ENCODE assay signal across 11 mouse cellular contexts in genomic region chr2:120670253-120670652, GRCm38 (mm10). TPM values are rescaled to one million over a fixed set of nuclear protein-coding genes. Genes with fewer than 3 reads are reported as not detected.
A peak's percentile ranks its signal among the peaks of the same experiment; 100 is the strongest.
DNase-seq lines count a peak whose midpoint lies in the region; ATAC-seq and TF ChIP-seq lines count a peak whose summit lies in the region.
"Had no signal": no experiment of that assay in that cellular context is flagged by ENCODE, and none has a peak within 500 bp of the region (broad histone marks: within the 10 kb centered on the region; RNA-seq: fewer than 3 reads in every experiment).

No protein-coding gene starts in this region.

- H3K4me1 ChIP-seq in heart, adult 2 months (ENCODE audit: control insufficient read depth, insufficient read depth, low read length) = no peaks in the 10 kb centered on the region
- no peaks in the 10 kb centered on the region for H3K4me1 ChIP-seq in lung, adult 2 months (ENCODE audit: control insufficient read depth, insufficient read depth, low read length)
- H3K4me1 ChIP-seq: forebrain, embryonic 10.5 days had no signal

- DNase-seq in heart, adult 2 months = no peak
- no peak for DNase-seq in heart, postnatal 25 days (ENCODE audit: low spot score)
- no peak for DNase-seq in lung, adult 2 months
- no peak for DNase-seq in lung, adult 18-20 months
- peak; percentile 60 for DNase-seq in NIH3T3 (ENCODE audit: low read depth)
- no peak for DNase-seq in right cerebral cortex, postnatal 36 days (ENCODE audit: low spot score in 2 of 2)
- DNase-seq: gastrocnemius, postnatal 36 days; heart, postnatal 4 days; thymus, adult 2 months had no signal

- no peaks in the 10 kb centered on the region; the same call in 1 of the 2 replicates for H3K36me3 ChIP-seq in heart, adult 2 months (ENCODE audit: control insufficient read depth, insufficient read depth, low read length)
- H3K36me3 ChIP-seq: forebrain, embryonic 10.5 days had no signal

- H3K4me3 ChIP-seq in heart, adult 2 months = no peak overlapping the region
- H3K4me3 ChIP-seq in lung, adult 2 months (replicated peaks; ENCODE audit: extremely low read depth, low read depth, low read length) = no peak overlapping the region
- H3K4me3 ChIP-seq: forebrain, embryonic 10.5 days had no signal

- H3K79me2 ChIP-seq in heart, adult 2 months (replicated peaks; ENCODE audit: control insufficient read depth, insufficient read depth, low read length) = no peaks in the 10 kb centered on the region

- TF ChIP-seq CTCF in heart, adult 2 months (IDR thresholded peaks at IDR 0.05) = peak; percentile 67
- TF ChIP-seq CTCF in lung, adult 2 months (IDR thresholded peaks at IDR 0.05; ENCODE audit: insufficient read depth, low read length) = peak; percentile 16; the same call in 1 of the 2 replicates

- TF ChIP-seq POLR2A in heart, adult 2 months (IDR thresholded peaks at IDR 0.05; ENCODE audit: insufficient read depth, low read depth, low read length) = no peak
- TF ChIP-seq POLR2A in lung, adult 2 months (IDR thresholded peaks at IDR 0.05; ENCODE audit: borderline replicate concordance, extremely low read depth, low read depth, low read length) = no peak

- ATAC-seq in megakaryocyte progenitor cell, adult 5-6 weeks (replicated peaks; ENCODE audit: poor library complexity) = 0 out of 2 replicates have a peak, but pooled peaks have one; percentile 14

- intact Hi-C loops in heart, adult 2 months (cut with DNase I) = loop anchor here (2.0 kb wide), 2 partner anchors 61 to 191 kb away; partner anchors contain the start of genes Haus2 and Lrrc57
- intact Hi-C loops in heart, postnatal 25 days (cut with DNase I) = loop anchor here (5.0 kb wide), 1 partner anchor 138 kb away; no protein-coding TSS in a partner anchor

- 69% methylated on average over 2 of the region's 2 CpGs for WGBS in heart, adult 2 months
- 42% methylated on average over 2 of the region's 2 CpGs for WGBS in lung, adult 2 months

- H3K9ac ChIP-seq in heart, adult 2 months (ENCODE audit: low read depth, low read length) = no peak overlapping the region

- H3K27ac ChIP-seq in heart, adult 2 months = no peak overlapping the region
- H3K27ac ChIP-seq: forebrain, embryonic 10.5 days had no signal

- H3K27me3 ChIP-seq in heart, adult 2 months (ENCODE audit: control insufficient read depth, insufficient read depth, low read length) = no peaks in the 10 kb centered on the region

- no peak for TF ChIP-seq EP300 in heart, adult 2 months (IDR thresholded peaks at IDR 0.05; ENCODE audit: insufficient read depth, low read depth, low read length)

RNA-seq across cellular contexts. Expression of gene Stard9, which starts 41.3 kb away (rescaled TPM):
- 1 to 10 TPM; 6.6 TPM for total RNA-seq in heart, adult 2 months (2021)
- polyA plus RNA-seq in heart, adult 2 months (2012; rRNA removed) = 6.5 and 11.4 TPM in 2 replicates
- 1 to 10 TPM; 8.2 to 9.7 TPM for total RNA-seq in heart, postnatal 25 days (2021)
- 28.3 and 34.7 TPM in 2 replicates for polyA plus RNA-seq in lung, adult 2 months (2012; rRNA removed)
- 1.2 and 2.5 TPM in 2 replicates for total RNA-seq in megakaryocyte progenitor cell, adult 5-6 weeks (2015)
- total RNA-seq in megakaryocyte progenitor cell, adult 5-6 weeks (2017) = 1.3 TPM in 2 replicates
